In the genomic region with DNA sequence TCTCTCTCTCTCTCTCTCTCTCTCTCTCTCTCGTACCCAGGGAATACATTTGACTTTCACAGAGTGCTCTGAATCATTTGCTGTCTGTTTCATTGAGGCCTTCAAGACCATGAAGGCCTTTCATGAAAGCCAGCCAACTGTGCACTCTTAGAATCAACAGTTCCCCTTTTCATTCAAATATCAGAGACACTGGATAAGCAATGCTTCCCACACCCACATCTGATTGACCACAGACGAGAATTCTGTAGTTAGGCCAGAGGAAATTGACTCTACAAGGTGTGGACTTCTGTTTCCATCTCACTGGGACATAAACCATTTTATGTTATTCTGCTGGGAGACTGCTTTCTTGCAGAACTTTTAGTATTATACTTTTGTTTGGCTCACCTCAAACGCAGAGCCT, we compare ENCODE assay signal across 12 mouse cellular contexts.
"Had no signal": no experiment of that assay in that cellular context is flagged by ENCODE, and none has a peak within 500 bp of the region (broad histone marks: within the 10 kb centered on the region; RNA-seq: fewer than 3 reads in every experiment).

No protein-coding gene starts in this region.

- ATAC-seq: liver, postnatal 0 days; lung, postnatal 0 days; midbrain, embryonic 15.5 days had no signal

- DNase-seq: kidney, adult 2 months; kidney, postnatal 25 days; layer of hippocampus, postnatal 36 days; left cerebral cortex, postnatal 4 days; liver, postnatal 0 days; lung, embryonic 14.5 days; lung, postnatal 36 days; right cerebral cortex, postnatal 25 days; spleen, adult 18-20 months; thymus, postnatal 36 days had no signal
